Mouse (Mus musculus): ENCODE measurements around the gene Otop3. TPM values are rescaled to one million over a fixed set of nuclear protein-coding genes. Genes with fewer than 3 reads are reported as not detected.

Otop3 gene
- total RNA-seq, 2 experiments from 2014 or later = not detected

DNA sequence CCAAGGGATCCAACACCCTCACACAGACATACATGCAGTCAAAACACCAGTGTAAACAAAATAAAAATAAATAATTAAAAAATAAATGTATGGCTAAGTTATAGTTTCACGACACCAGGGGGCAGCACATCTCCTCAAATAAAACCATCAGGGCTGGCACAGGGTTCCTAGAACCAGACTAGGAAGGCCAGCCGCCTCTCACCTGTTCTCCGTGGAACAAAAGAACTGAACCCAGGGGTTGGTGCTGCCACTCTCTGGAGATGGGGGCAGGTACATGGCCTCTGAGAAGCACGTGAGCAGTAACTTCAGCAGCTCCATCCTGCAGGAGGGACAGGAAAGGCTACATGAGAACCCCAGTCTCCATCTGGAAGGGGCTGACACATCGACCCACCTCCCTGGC, 23.9 kb downstream of the Otop3 start:
- intact Hi-C loops (cut with DNase I) = loop anchor here (2.0 to 5.0 kb wide), 2 partner anchors 69 to 116 kb away; partner anchors contain the start of gene Armc7
- TF ChIP-seq CTCF (IDR thresholded peaks at IDR 0.05) = peak; percentile 74
- peak; percentile 75 for DNase-seq
- Histone ChIP-seq H3K27ac (no peak overlapping the region), H3K4me3 (no peak overlapping the region)

DNA sequence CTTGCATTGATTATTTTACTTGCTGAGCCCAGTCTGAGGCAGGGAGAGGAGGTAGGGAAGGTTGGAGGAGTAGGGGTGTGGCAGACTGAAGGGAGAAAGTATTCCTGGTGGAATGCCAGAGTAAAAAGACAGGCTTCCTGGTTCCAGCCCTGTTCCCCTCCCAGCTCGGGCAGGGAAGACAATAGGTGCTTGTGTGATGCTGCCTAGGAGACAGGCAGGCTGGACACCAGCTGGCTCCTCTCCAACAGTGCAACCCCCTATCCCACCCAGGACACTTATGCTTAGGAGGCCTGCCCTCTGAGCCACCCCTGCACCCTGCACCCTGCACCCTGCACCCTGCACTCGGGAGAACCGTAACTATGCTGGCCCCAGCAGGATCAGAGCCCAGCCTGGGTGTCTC, 24.8 kb downstream of the Otop3 start:
- no peak for TF ChIP-seq CTCF (IDR thresholded peaks at IDR 0.05)
- no peak overlapping the region for H3K4me3 ChIP-seq
- DNase-seq = no peak
- intact Hi-C loops (cut with DNase I) = loop anchor here (2.0 to 5.0 kb wide), 2 partner anchors 68 to 116 kb away; partner anchors contain the start of gene Armc7
- 0 out of 2 replicates have a peak overlapping the region, but pooled peaks have one; percentile 16 for H3K27ac ChIP-seq

DNA sequence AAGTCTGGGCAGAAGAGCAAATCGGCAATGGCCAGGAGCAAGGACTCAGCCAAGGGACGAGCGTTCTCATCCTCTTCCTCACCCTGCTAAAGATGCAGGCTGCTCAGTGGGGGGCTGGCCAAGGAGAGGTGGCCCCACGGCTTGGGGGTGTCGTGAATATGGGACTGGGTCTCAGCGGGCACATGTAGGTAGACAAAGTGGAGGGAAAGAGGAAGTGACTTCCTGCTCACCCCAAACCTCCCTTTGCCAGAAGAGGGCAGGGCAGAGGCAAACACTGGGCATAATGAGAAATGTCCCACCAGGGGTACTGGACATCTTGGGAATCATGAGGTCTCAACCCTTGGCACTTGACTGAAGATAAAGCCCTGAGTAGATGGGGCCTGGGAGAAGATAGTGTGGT, 25.2 kb downstream of the Otop3 start:
- TF ChIP-seq CTCF (IDR thresholded peaks at IDR 0.05) = no peak
- no peak for DNase-seq
- H3K4me3 ChIP-seq = no peak overlapping the region
- 0 out of 2 replicates have a peak overlapping the region, but pooled peaks have one; percentile 16 for H3K27ac ChIP-seq
- intact Hi-C loops (cut with DNase I) = loop anchor here (2.0 to 5.0 kb wide), 2 partner anchors 68 to 115 kb away; partner anchors contain the start of gene Armc7

DNA sequence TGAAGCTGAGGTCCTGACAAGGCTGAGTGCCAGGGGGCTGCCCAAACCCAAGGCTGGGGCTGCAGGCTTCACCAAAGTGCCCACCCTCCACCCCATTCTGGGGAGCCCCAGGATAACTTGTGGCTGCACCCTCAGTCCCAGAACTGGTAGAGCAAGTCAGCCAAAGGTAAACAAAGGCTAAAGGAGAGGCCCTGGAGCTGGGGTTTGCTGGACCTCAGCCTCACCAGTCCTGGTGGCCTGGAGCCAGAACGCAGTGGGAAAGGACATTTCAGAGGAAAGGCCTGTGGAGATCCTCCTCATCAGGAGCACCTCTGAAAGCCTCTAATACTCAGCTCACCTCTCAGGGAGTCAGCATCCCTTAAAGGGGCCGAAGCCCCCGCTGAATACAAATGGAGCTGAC, 29.6 kb downstream of the Otop3 start:
- intact Hi-C loops (cut with DNase I) = no loop called here
- Histone ChIP-seq H3K27ac (no peak overlapping the region), H3K4me3 (no peak overlapping the region)
- no peak for TF ChIP-seq CTCF (IDR thresholded peaks at IDR 0.05)
- no peak for DNase-seq

DNA sequence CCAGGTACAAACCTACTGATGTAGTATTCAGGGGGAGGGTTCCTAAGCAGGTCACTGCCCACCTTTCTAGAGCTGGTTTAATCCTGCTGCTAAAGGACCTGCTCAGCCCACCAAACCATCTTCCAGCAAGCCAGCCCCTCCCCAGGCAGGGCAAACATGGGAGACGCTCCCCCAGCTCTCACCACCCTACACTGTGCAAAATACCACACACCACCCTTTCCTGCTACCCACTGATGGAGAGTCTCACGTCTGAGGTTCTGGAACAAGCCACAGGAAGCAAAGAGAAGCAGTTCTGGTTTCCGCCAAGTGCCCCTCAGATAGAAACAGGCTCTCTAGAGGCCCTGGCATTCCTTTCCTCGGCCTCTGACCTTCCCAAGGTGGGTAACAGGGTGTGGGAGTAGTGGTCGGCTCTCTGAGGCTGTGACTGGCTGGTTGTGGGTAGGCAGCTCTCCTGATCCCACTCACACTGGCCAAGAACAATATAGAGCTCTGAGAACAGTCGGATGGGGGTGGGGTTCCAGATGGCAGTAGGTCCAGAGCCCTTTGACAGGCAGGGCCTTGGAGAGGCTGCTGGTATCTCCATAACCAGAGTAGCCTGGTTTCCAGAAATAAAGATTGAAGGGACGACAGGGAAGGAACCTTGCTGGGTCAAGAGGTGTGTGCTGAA, 31.6 kb downstream of the Otop3 start:
- Histone ChIP-seq H3K27ac (peak overlapping the region; percentile 25; the same call in 1 of the 2 replicates), H3K4me3 (peak overlapping the region; percentile 86)
- intact Hi-C loops (cut with DNase I) = no loop called here
- TF ChIP-seq CTCF (IDR thresholded peaks at IDR 0.05) = no peak
- no peak for DNase-seq

DNA sequence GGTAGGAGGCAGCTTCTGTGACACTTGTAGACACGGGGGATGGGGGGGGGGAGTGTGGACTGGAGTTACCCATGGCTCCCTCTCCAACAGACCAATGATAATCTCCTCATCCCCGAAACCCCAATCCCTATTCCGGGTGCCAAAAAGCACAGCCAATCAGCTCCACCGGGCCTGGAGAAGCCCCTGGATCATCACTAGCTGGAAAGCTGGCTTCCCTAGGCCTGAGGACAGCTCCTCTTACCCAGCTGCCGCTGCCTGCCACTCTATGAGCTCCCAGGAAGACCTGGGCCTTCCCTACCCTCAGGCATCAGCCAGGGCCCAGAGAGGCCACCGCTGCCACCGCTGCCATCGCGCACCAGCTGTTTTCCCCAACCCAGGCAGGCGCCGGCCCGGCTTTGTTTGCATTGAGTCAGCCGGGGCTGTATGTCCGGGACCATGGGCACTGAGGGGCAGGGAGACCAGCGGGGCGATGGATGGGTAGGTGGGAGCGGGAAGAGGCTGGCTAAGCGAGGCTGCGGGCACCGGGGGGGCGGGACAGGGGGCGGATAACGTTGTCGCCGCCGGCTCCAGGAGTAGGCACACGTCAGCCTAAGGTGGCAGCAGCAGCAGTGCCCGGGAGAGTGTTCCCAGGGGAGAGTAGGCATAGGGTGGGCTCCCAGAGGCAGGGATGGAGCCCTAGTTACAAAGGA, 32.3 kb downstream of the Otop3 start:
- H3K4me3 ChIP-seq = peak overlapping the region; percentile 86
- peak overlapping the region; percentile 72 for H3K27ac ChIP-seq
- intact Hi-C loops (cut with DNase I) = no loop called here
- DNase-seq = no peak
- TF ChIP-seq CTCF (IDR thresholded peaks at IDR 0.05) = no peak

DNA sequence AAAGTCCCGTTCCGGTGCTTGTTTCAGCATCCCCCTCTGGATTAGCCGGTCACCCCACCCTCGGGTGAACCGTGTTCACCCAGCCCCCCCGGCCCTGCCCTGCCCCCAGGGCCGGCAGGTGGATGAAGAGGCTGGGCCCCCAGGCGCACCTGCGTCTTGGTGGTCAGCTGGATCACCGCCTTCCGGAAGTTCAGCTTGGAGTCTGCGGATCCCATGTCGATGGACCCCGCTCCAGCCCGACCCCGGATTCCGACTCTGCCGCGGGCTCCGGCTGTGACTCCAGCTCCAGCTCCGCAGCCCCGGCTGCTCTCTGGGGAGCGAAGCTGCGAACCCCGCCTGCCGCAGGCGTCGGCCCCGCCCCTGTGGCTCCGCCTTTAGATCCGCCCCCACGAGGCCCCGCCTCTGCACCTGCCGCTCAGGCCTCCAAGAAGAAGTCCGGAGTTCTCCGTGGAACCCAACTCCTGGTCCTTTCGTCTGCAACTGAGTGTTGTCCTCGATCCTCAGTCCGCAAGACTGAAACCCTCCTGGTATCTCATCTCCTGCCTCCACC, 32.9 kb downstream of the Otop3 start, which contains the start of gene Hid1:
Hid1 (minus strand) TSS at position 362 of the 550 bp plus-strand sequence.
- Histone ChIP-seq H3K4me3 (peak within 1 kb of the TSS; percentile 86), H3K27ac (peak within 1 kb of the TSS; percentile 72)
- intact Hi-C loops (cut with DNase I) = no loop called here
- DNase-seq = peak; percentile 86
- TF ChIP-seq CTCF (IDR thresholded peaks at IDR 0.05) = no peak

DNA sequence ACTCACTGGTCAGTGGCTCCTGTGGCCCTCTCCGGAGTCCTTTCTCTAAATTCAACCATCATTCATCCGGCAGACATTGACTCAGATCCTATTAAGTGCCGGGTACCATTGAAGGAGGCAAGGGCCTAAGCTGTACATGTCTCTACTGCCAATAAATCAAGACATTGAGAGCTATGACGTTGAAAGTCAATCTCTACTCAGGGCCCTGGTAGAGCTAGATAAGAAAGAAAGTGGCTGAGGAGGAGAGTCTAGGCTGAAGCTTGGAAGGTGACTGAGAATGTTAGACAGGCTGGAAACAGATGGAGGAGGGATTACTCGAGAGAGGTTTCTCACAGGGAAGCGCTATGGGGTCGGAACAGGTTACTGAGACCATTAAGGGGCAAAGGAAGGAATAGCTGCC, 35.8 kb downstream of the Otop3 start:
- no peak overlapping the region for H3K4me3 ChIP-seq
- intact Hi-C loops (cut with DNase I) = no loop called here

DNA sequence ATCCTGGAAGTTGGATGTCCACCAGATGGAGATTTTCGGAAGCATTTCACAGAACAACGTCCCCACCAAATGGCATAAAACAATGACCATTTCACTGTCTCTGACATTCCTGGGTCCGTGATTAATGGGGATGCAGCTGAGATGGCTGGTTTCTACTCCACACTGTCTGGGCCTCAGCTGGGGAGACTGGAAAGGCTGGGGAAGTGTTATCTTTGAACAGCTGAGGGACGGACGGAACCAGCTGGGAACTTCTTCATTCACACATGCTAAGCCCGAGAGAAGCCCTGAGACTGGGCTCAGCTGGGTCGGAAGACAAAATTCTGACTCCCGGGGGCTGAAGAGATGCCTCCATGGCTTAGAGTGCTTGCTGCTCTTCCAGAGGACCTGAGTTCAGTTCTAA, 36.8 kb downstream of the Otop3 start:
- no peak overlapping the region for H3K27ac ChIP-seq
- intact Hi-C loops (cut with DNase I) = no loop called here
- DNase-seq = no peak
- TF ChIP-seq CTCF (IDR thresholded peaks at IDR 0.05) = no peak
- no peak overlapping the region for H3K4me3 ChIP-seq

More for the DNA sequence above, 35.8 kb downstream of the Otop3 start:
- no peak for DNase-seq
- no peak overlapping the region for H3K27ac ChIP-seq
- TF ChIP-seq CTCF (IDR thresholded peaks at IDR 0.05) = no peak

DNA sequence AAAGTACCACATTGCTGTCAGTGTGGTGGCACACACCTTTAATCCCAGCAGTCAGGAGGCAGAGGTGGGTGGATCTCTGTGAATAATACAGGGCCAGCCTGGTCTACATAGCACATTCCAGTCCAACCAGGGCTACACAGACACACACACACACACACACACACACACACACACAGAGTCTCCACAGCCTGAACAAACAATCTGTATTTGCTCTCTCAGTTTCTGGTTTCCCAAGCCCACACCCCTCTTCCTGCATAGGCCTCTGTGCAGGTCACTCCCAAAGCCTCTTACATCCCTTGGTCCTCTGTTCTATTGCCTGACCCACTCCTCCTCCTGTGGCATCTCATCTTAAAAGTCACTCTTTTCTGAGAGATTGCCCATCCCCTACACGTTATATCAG, 37.5 kb downstream of the Otop3 start:
- Histone ChIP-seq H3K27ac (no peak overlapping the region), H3K4me3 (no peak overlapping the region)
- intact Hi-C loops (cut with DNase I) = no loop called here
- no peak for TF ChIP-seq CTCF (IDR thresholded peaks at IDR 0.05)
- no peak for DNase-seq

DNA sequence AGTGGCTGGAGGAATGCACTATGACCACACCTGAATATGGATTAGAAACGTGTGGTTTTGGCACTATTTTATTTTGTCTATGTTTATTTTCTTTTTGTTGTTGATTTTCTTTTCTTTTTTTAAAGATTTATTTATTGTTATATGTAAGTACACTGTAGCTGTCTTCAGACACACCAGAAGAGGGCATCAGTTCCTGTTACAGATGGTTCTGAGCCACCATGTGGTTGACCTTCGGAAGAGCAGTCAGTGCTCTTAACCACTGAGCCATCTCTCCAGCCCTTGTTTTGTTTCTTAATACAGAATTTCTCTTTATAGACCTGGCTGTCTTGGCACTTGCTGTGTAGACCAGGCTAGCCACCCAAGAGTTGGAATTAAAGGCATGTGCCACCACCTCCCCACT, 38.2 kb downstream of the Otop3 start:
- Histone ChIP-seq H3K27ac (no peak overlapping the region), H3K4me3 (no peak overlapping the region)
- TF ChIP-seq CTCF (IDR thresholded peaks at IDR 0.05) = no peak
- no peak for DNase-seq
- intact Hi-C loops (cut with DNase I) = no loop called here

DNA sequence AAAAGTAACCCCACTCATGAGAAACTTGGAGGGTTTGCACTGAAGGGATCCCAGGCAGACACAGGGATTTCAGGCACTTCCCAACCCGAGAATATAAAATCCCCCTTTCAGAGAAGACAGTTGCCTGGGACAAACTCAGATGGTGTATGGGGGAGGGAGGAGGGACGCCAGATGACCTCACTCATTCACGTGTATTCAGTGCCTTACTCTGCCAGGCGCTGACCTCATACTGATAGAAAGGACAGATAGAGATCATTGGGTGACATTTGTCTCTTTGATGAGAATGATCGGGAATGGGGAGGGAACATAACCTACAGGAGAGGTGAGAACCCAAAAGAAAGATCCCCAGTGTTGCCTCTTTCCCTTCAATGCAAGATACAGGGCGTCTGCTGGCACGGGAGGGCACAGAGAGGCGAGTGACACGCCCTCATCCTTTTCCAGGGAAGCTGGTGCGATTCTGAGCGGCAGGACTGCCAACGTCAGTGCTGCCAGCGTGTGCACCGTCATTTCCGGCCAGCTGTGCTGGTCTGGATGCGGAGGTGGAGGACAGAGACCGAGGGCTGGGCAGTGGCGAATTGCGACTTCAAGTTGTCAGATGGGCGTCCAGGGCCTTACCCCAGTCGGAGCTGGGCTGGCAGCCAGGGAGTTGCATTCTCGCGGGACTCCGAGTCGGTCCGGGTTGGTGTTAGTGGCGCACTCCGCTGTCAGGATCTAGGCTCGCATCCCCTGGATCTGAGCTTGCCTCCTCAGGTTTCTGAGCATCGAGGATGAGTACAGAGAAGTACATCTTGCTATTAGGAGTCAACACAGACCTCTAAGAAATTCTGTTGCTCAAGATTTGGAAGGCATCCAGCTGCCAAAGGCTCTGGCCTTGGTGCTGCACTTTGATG, 39.5 kb downstream of the Otop3 start:
- peak; percentile 86 for DNase-seq
- no peak for TF ChIP-seq CTCF (IDR thresholded peaks at IDR 0.05)
- H3K27ac ChIP-seq = peak overlapping the region; percentile 72
- H3K4me3 ChIP-seq = peak overlapping the region; percentile 73
- intact Hi-C loops (cut with DNase I) = no loop called here
